Mouse (Mus musculus): Measurements from ENCODE around the gene Reln.

GRCm38 (mm10) chr5:21919281-21919780 lies 425.2 kb downstream of the Reln start:
- TF ChIP-seq CTCF (IDR thresholded peaks at IDR 0.05; ENCODE audit: borderline replicate concordance, control insufficient read depth, extremely low read depth, insufficient read depth, low read length, poor library complexity) = no peak
- no peak for TF ChIP-seq POLR2A (IDR thresholded peaks at IDR 0.05; ENCODE audit: control insufficient read depth, extremely low read depth, insufficient read depth, low read length, poor library complexity)

All from thymus, adult 2 months (tissue).